Mouse (Mus musculus) frontal cortex, adult (tissue): ENCODE data around the gene Dffb.
"Not testable (repeated sequence)": the region's sequence is repeated elsewhere in the genome, so short reads cannot be mapped to it uniquely, and the experiment has no call there.

Experiments
- ATAC-seq: cut with Nextera tagmentation; 2 replicates; pipeline ENCODE4 v1.9.2; 2017; ENCODE audit warnings: mild to moderate bottlenecking, moderate library complexity, mixed read lengths; ENCODE audit not compliant: low TSS enrichment

The Dffb gene

GRCm38 (mm10) chr4:153966651-153967050 lies 8.3 kb downstream of the Dffb start:
- ATAC-seq: no peak

- peak; percentile 58; the same call in 1 of the 2 replicates for ATAC-seq
Measured at GRCm38 (mm10) chr4:153962631-153963030, 12.3 kb downstream of the Dffb start.

DNA sequence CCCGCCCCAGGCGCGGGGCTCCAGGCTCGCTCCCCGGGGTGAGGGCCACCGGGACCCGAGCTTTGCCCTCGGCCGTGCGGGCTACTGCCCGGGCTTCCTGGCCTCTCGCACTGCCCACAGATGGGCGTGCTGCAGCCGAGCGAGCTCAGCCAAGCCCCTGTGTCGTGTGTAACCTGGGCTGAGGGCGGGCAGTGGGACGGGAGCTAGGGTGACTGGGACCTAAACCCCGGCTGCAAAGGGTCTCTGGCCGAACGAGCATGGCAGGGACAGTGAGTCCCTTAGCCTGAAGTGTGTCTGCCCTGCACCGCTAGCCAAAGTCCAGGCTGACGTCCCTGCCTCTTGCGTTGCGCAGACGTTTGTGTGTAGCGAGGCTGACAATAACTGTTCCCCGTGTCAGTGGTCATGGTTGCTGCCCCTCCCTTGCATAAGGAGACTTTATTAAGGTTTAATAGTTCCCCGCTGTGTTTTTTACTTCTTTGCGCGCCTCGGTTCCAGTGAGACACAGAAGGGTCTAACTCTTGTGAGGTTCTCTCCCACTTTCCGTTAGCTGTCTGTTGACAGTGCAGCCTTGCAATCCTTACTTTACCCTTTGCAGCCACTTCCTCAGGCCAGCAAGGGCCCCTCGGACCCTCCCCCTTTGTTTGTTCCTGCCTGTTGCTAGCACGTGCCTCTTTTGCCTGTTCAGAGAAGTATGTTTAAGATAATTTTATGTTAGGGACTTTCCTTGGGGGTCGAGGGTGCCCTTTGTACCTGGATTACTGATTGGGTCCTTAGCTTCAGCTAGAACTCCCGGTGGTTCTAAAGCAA lies 17.3 kb downstream of the Dffb start:
- ATAC-seq: peak; percentile 5; the same call in 1 of the 2 replicates

GRCm38 (mm10) chr4:153956569-153957405 lies 18.1 kb downstream of the Dffb start, which contains the start of gene A430005L14Rik:
TSS of gene A430005L14Rik (plus strand) at chr4:153957237.
- peak; percentile 92 for ATAC-seq

- no peak for ATAC-seq
Measured at GRCm38 (mm10) chr4:153955651-153956050, 19.3 kb downstream of the Dffb start.

- no peak for ATAC-seq
Measured at GRCm38 (mm10) chr4:153951692-153952091, 23.2 kb downstream of the Dffb start.

GRCm38 (mm10) chr4:153951150-153951549 lies 23.8 kb downstream of the Dffb start:
- ATAC-seq: no peak; the same call in 1 of the 2 replicates

GRCm38 (mm10) chr4:153950372-153950771 lies 24.6 kb downstream of the Dffb start:
- ATAC-seq: no peak

- ATAC-seq: no peak
Measured at GRCm38 (mm10) chr4:153945741-153946140, 29.2 kb downstream of the Dffb start.

GRCm38 (mm10) chr4:153944261-153944660 lies 30.7 kb downstream of the Dffb start:
- no peak for ATAC-seq

GRCm38 (mm10) chr4:153943243-153943642 lies 31.7 kb downstream of the Dffb start:
- ATAC-seq: no peak

- ATAC-seq: no peak
Measured at GRCm38 (mm10) chr4:153929921-153930320, 45.0 kb downstream of the Dffb start.

- ATAC-seq: no peak
Measured at GRCm38 (mm10) chr4:153929425-153929824, 45.5 kb downstream of the Dffb start.

DNA sequence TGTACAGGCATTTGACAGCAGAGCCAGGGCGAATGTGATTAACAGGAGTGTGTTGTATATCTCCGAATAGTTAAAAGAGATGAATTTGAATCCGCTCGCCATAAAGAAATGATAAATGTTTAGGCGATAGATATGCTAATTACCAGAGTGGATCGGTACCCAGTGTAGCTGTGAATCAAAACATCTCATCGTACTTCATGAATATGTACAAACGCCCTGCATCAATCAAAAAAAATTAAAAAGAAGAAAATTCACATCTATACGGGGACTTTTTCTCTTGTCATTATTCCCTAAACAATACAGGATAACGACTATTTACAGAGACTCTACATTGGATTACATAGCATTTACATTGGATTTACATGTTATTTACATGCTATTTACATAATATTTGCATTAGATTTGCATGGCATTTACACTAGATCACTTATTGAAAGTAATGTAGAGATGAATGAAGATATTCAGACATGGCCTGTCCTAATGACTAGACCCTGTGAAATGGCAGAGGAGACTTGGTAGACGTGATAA lies 46.1 kb downstream of the Dffb start:
- no peak for ATAC-seq

- ATAC-seq: not testable (repeated sequence)
Measured at GRCm38 (mm10) chr4:153922090-153922489, 52.8 kb downstream of the Dffb start.

GRCm38 (mm10) chr4:153920517-153921233 lies 54.3 kb downstream of the Dffb start:
- no peak for ATAC-seq

DNA sequence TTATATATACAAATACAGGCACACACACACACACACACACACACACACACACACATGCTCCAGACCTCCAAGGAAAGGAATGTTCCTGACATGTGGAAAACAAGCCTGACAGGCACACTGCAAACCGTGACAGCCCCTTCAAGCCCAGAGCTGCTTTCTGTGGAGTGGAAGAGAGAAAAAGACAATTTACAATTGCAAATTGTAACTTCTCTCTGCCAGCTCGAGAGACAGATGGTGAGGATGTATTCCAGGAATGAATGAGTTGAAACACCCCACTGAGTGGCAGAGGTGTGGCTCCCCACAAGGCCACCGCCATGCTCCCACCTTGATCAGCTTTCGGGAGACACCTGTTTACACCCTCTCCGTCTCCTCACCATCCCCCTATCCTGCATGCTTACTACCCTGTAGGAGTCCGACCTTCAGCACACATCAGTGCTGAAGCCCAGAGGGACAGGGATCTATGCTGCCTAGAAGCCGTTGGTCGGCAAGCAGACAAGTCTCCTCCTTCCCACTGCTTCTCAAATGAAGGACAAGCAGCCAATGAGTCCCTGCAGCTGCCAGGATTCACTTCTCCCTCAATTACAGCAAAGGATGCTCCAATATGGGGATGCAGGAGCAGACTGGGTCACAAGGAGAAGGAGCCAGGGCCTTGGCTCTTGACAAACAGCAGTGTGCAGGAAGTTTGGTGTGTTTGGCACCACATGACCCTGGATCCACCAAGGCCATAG lies 57.0 kb downstream of the Dffb start:
- ATAC-seq: peak; percentile 87
